Mouse (Mus musculus) heart, adult 11 months (tissue): ENCODE measurements at regions not wholly inside any gene's neighbourhood (a gene's known extent, or its start where the extent isn't known, plus 50 kb on each side); places are given as distances from the start of the nearest gene placed in this dataset.

ENCODE experiments used
- DNase-seq: peaks from one replicate; pipeline ENCODE4 v3.0.0; 2022

DNA sequence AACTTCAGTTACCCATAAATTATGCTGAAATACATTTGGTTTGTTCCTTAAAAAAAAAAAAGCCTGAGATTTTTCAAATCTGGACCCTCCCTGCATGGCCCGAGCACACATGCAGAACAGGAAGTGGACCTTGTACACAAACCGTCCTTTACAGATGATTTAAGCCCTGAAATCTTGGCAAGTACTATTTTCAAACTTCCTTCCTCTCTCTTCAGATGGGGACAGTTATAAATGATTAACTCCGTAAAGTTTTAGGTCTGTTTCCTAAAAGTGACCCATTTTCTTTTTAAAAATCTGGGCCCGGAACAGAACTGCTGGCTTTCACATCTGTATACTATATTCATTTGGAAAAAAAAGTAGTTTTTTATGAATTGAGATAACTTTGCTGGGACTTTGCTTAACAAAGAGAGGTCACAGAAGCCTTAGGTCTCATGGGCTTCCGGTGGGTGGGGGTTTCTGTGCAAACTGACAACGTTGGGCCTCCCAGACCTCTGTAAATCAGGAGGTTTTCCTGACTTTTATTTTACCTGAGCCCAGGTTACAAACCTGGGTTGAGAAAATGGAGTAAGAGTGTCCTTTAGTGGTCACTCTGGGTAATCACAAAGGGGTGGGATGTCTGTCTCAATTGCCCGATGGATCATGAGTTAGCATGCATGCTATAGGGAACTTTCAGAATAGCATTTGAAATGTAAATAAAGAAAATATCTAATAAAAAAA lies 368.4 kb downstream of the Ankrd50 start:
- peak; percentile 89 for DNase-seq

DNA sequence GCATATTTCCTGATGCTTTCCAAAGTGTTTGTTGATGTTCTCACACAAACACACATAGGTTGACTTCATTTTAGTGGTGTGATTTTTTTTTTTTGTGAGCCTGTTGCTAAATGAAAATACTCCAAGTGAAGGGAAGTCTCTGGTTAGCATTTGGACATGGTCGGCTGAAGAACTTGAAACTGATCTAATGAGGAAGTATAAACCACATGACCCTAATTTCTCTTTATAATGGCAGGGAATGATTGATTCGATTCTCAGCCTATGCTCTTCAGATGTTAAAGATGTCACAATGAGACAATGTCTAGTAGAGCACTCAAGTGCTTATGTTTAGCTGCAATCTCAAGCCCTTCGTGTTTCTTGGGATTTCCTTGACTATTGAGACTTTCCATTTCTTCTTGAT lies 372.1 kb downstream of the Ankrd50 start:
- DNase-seq, result no peak

- peak; percentile 82 for DNase-seq
Measured at GRCm38 (mm10) chr3:38105022-38105857, 379.4 kb downstream of the Ankrd50 start.

GRCm38 (mm10) chr3:38104418-38104817 lies 380.1 kb upstream of the Gm5148 start:
- DNase-seq, result no peak

- DNase-seq, result no peak
Measured at GRCm38 (mm10) chr3:38102985-38103384, 378.7 kb upstream of the Gm5148 start.

DNA sequence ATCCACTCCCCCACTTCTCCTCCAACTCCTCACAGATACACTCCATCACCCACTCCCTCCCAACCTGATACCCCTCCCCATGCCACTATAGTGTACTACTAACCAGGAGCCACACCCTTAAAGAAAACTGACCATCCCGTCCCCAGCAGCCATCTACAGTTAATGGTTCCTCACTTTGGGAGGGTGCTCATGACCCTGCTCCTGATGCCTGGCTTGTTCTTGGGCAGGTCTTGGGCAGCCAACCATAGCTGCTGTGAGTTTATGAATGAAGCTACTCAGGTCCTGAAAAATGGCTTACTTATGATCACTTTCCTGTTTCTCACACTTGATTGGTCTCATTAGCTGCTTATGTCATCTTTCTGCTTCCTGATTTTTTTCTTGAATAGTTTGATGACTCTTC lies 377.9 kb upstream of the Gm5148 start:
- peak; percentile 76 for DNase-seq

GRCm38 (mm10) chr3:38094370-38094979 lies 370.2 kb upstream of the Gm5148 start:
- DNase-seq, result peak; percentile 91

- DNase-seq, result peak; percentile 84
Measured at GRCm38 (mm10) chr3:38084548-38084947, 360.3 kb upstream of the Gm5148 start.

DNA sequence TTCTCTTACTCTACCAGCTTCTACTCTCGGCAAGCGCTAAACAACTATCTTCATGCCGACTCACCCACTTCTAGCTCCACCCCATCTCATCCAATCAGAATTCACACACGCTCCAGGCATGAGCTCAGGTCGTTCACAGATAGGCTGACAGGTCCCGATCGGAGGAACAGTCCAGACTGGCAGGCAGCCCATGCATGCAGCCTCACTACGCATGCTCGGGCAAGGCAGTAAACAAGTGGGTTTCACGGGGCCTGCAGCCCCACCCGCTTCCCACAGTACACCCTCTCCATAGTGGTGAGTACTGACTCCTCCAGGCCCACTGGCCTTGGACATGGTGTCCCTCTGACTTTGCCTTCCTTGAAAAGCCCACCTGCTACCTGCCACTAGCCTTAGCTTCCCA lies 358.1 kb upstream of the Gm5148 start:
- DNase-seq, result peak; percentile 93

DNA sequence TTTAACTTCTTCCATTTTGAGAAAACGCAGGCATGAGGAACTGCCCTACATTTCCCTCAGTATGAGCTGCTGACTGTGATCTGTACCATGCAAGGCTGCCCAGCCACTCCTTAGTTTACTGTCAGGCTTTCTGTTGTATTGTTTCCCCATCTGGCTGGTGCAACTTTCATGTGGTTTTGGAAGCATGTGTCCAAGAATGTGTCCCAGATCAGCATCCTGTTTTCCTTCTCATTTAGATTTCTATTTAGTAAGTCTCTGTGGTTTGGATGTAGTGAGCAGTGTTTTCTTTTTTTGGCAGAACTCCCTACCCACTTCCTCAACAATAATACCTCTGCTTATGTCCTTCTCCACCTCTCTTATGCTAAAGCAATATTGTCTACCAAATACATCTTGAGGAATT lies 352.5 kb upstream of the Gm5148 start:
- DNase-seq, result peak; percentile 94

DNA sequence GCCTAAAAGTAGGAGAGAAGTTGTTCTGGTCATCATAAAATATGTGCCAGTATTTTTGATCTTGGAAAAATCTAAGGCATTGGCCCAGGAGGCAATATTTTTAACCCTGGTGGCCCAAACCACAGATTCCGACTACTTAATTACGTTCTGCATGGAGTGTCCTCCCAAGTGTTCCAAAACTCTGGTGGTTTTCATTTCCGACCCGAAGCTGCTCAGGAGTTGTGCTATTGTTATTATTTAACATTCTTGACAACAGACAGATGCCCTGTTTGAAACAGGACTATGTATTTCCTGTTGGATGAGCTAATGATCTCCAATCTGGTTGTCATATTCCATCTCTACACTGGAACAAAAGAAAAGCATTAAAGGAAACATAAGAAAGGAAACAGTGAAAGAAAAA lies 349.7 kb upstream of the Gm5148 start:
- DNase-seq, result peak; percentile 71

DNA sequence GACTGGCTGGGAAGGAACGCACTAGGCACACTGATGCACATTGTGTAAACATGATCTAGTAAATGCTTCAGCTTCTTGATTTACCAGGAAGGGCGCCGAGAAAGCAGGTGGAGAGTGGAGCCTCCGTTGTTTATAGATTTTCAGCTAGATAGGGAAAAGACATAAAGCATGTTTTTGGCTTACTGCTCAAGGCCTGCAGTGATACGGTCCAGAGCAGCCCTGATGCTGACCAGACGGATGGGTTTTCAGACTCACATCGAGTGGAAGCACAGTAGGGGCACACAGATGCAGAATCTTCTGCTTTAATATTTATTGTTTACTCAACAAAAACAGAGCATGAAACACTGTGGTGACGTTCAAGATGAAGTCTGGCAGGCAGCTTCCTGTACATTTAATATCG lies 331.3 kb upstream of the Gm5148 start:
- DNase-seq, result no peak

GRCm38 (mm10) chr3:38052941-38053340 lies 328.7 kb upstream of the Gm5148 start:
- peak; percentile 83 for DNase-seq

GRCm38 (mm10) chr3:38051748-38052147 lies 327.5 kb upstream of the Gm5148 start:
- DNase-seq, result peak; percentile 59

GRCm38 (mm10) chr3:38050856-38051255 lies 326.6 kb upstream of the Gm5148 start:
- peak; percentile 89 for DNase-seq

DNA sequence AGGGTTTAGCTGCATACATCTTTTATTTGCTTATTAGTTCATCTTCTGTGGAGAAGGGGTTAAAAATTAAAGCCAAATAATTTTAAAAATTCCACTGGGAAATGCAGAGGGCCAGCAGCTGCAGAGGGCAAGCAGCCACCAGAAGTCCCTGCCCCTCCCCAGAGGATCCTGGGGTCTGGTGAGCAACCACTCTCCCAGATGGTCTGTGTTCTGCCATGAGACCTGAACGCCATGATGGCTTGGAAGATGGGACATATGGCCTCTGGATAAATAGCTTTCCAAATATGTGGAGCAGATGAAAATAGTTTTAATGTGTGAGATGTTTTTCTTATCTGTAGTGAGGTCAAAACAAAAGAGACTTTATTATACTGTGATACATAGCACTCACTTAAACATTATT lies 326.1 kb upstream of the Gm5148 start:
- peak; percentile 92 for DNase-seq

GRCm38 (mm10) chr3:38049290-38049689 lies 325.0 kb upstream of the Gm5148 start:
- DNase-seq, result peak; percentile 95

DNA sequence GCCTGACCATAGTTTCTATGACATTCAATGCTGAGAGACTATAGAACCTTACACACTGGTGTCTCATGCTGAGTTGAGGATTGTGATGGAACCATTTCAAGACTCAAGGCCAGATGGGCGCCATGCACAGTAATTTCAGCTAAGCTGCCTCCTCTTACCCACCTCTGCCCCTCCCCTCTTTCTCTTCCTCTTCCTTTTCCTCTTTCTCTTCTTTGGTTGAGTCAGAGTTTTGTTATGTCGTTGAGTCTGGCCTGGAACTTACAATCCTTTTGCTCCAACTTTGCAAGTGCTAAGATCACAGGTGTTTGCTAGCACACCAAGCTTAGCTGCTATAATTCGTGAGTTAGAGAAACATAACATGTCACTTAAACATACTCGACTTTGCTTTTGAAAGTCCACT lies 323.2 kb upstream of the Gm5148 start:
- DNase-seq, result no peak

GRCm38 (mm10) chr3:38046611-38047010 lies 322.3 kb upstream of the Gm5148 start:
- DNase-seq, result no peak

- no peak for DNase-seq
Measured at GRCm38 (mm10) chr3:38045989-38046388, 321.7 kb upstream of the Gm5148 start.

GRCm38 (mm10) chr3:38045523-38045922 lies 321.2 kb upstream of the Gm5148 start:
- no peak for DNase-seq

- no peak for DNase-seq
Measured at GRCm38 (mm10) chr3:38044338-38044737, 320.0 kb upstream of the Gm5148 start.

- peak; percentile 87 for DNase-seq
Measured at GRCm38 (mm10) chr3:38042614-38043013, 318.3 kb upstream of the Gm5148 start.

- DNase-seq, result no peak
Measured at GRCm38 (mm10) chr3:38036131-38036530, 311.8 kb upstream of the Gm5148 start.
